Mouse (Mus musculus): ENCODE data around the gene Eif4b.
"Not testable (repeated sequence)": the region's sequence is repeated elsewhere in the genome, so short reads cannot be mapped to it uniquely, and the experiment has no call there.

Eif4b gene

DNA sequence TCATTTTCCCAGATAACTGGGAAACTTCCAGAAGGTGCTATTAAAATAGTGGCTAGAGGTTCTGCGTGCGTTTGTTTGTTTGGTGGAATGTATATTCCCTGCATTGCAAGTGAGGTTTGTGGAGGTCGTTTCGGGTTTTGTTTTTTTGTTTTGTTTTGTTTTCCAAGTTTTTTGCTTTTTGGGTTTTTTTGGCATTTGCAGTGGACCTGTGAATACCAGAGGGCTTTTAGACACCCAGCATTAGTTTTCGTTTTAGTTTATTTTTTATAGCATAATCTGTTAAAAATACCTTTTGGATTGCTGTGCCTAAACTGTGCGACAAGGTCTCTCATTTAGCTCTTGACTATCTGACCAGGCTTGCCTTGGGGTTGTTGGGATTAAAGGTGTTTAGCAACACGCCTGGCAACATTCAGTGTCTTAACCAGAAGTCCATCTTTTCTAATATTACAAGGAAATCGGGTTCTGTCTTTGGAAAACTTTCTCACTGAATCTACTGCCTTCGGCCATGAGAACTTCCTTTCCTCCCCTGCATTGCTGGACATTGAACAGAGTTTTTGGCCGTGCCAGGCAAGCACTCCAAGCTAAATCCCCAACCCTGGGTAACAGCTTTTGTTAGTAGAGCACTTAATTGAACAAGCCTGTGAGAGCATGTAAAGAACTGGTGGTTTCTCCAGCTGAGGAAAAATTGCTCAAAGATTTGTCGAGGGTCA is 1.5 kb downstream of the Eif4b start:
- DNase-seq (ENCODE audit: low spot score): no peak

- DNase-seq (ENCODE audit: low spot score): no peak
Measured at GRCm38 (mm10) chr15:102077111-102077677, 3.6 kb downstream of the Eif4b start.

- DNase-seq (ENCODE audit: low spot score): no peak
Measured at GRCm38 (mm10) chr15:102079221-102079620, 5.6 kb downstream of the Eif4b start.

- not testable (repeated sequence) for DNase-seq (ENCODE audit: low spot score)
Measured at GRCm38 (mm10) chr15:102079924-102080323, 6.4 kb downstream of the Eif4b start.

DNA sequence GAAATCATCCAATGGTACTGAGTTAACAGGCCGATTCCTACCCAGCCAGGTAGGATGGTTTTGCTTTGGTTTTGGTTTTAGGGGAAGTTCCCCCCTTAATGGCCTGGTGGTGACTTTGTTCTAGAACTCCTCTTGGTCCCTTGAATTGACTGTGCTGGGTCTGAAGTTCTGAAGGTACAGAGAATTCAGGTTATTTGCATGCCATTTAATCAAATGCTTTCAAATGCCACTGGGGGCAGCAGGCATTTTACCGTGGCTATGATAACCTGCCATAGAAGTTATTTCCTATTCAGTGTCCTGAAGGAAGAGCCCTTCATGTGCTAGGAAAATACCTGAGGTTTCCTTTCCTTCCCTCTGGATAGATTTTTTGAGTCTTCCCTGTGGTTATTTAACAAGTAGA is 6.9 kb downstream of the Eif4b start:
- no peak for DNase-seq (ENCODE audit: low spot score)

GRCm38 (mm10) chr15:102082148-102082547 is 8.6 kb downstream of the Eif4b start:
- DNase-seq (ENCODE audit: low spot score): no peak

GRCm38 (mm10) chr15:102083028-102083427 is 9.5 kb downstream of the Eif4b start:
- DNase-seq (ENCODE audit: low spot score): no peak

GRCm38 (mm10) chr15:102089914-102090585 is 16.5 kb downstream of the Eif4b start:
- no peak for DNase-seq (ENCODE audit: low spot score)

DNA sequence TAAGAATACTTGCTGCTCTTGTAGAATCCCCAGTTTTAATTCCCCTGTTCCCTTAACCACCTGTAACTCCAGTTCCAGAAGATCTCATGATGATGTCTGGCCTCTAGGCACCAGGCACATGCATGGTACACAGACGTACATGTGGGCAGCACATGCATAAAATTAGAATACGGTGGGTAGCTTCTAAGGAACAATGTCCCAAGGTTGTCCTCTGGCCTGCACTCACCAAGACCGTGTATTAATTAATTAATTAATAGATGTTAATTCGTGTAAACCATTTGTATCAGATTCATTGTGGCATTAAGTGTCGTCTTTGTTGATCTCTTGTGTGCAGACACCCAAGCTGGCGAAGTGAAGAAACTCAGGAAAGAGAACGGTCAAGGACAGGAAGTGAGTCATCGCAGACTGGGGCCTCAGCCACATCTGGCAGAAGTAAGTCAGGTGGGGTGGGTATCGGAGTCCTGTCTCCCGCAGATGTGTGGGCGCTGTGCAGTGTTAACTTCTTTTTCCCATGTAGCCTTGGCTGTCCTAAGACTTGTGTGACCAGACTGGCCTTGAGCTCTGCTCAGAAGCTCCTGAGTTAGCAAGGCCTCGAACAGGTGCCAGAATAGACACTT is 17.6 kb downstream of the Eif4b start:
- no peak for DNase-seq (ENCODE audit: low spot score)

DNA sequence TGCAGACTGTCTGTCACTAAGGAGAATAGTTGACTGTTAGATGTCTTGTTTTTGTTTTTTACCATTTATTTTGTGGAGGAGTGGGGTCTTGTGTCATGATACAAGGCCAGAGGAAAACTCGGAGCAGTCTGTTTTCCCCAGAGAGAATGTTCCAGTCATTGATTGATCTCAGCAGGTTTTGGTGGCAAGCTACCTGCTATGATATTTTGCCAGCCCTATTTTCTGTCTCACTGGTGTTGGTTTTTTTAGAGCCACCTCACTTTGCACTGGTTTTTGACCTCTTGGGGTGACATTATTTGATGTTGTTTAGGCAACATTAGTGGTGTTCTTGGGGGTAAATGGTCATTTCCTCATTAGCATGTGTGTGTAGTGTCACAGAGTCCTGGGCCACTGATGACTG is 18.1 kb downstream of the Eif4b start:
- DNase-seq (ENCODE audit: low spot score): no peak

GRCm38 (mm10) chr15:102092222-102092621 is 18.6 kb downstream of the Eif4b start:
- no peak for DNase-seq (ENCODE audit: low spot score)

DNA sequence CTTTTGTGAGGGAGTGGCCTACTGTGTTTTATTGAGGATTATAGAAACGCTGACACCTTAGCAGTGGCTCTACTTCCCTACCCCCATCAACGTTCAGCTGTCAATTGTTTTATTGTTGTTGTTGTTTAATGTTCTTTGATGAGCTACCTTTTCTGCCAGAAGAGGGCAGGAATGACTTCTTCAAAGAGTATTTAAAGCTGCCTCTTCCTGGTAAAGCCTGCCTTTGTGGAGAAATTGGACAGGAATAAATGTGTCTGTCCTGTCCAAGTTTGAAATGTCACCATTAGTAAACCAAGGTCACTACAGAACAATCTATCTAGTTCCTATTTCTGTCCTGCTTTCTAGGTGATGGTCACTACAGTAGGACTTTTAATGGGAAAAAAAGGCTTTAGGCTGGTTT is 20.6 kb downstream of the Eif4b start:
- no peak for DNase-seq (ENCODE audit: low spot score)

DNA sequence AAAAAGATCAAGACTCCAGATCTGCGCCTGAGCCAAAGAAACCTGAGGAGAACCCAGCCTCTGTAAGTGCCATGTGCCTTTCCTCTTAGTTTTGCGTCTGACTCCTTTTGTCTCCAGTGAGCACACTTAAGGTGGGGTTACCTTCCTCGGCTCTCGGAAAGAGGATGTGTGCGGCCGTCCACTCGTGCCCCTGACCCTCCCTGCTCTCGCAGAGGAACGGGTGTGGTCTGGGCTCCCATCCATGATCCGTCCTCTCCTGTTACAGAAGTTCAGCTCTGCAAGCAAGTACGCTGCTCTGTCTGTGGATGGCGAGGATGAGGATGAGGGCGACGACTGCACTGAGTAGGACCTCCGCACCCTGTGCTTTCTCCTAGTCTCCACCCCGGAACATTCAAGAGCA is 21.4 kb downstream of the Eif4b start:
- DNase-seq (ENCODE audit: low spot score): no peak

DNA sequence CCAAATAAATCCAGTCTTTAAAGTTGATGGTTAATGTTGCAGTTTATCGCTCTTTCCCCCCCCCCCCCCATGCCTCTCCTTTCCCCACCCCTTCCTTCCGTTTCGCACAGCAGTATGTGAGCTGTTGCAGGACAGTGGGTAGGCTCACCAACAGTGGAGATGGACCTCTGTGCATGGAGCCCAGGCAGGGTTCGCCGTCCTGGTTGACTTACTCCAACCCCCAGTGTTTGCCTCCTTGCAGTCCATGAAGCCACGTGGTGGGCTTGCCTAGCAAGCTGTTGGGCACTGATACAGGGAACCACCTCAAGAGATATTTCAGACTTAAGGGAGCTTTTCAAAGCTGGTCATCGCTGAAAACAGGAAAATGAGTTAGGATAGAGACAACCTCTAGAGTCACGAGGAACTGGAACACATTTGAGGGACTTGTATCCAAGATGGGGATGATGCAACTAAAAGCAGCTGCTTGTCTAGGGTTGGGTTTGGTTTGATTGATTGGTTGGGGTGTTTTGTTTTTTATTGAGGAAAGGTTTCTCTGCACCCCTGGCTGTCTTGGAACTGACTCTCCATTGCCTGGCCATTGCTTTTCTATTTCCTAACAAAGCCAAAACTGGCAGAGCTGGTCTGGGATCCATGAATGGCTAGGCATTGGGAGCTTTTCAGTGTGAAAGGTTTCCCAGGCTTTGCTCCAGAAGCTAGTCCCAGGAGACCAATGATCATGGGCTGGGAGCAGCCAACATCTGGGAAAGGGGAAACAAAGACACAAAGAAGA is 23.8 kb downstream of the Eif4b start:
- no peak for DNase-seq (ENCODE audit: low spot score)

- no peak for DNase-seq (ENCODE audit: low spot score)
Measured at GRCm38 (mm10) chr15:102097991-102098555, 24.5 kb downstream of the Eif4b start.

DNA sequence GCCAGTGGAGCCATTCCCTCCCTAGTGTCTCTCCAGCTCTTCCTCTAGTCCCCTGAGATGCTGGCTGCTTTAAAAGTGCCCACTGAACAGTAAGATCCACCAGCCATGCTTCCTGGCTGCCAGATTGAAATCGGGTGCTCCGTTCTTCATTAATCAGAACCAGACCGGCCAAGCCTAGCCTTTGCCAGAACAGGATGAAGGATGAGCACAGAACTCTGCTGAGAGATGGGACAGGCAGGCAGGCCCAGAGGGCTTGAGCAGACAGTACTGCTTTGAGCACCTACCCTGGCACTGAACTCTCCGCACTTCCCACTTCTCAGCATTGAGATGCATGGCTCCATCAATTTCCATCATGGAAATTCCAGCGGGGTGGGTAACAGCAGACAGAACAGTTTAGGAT is 25.7 kb downstream of the Eif4b start:
- no peak for DNase-seq (ENCODE audit: low spot score)

DNA sequence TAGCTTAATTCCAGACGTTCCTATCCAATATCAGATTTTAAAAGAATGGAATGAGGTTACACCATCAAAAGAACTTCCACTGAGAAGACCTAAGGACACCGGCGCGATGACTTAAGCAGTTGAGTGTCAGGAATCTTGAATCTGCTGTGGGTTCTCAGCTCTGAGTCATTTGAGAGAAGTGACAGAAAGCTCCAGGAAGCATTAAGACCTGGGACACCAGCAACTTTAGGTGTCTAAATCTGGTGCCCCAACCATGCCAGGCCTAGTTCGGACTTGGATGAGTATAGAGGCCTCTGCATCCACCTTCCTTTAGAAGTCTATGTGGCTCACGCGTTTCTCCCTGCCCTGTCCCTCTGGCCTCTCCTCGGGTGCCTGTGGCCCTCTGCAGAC is 26.2 kb downstream of the Eif4b start:
- DNase-seq (ENCODE audit: low spot score): no peak

- no peak for DNase-seq (ENCODE audit: low spot score)
Measured at GRCm38 (mm10) chr15:102100161-102100981, 26.8 kb downstream of the Eif4b start, which contains the start of gene Tns2. Tns2 (plus strand) TSS chr15:102100413.

DNA sequence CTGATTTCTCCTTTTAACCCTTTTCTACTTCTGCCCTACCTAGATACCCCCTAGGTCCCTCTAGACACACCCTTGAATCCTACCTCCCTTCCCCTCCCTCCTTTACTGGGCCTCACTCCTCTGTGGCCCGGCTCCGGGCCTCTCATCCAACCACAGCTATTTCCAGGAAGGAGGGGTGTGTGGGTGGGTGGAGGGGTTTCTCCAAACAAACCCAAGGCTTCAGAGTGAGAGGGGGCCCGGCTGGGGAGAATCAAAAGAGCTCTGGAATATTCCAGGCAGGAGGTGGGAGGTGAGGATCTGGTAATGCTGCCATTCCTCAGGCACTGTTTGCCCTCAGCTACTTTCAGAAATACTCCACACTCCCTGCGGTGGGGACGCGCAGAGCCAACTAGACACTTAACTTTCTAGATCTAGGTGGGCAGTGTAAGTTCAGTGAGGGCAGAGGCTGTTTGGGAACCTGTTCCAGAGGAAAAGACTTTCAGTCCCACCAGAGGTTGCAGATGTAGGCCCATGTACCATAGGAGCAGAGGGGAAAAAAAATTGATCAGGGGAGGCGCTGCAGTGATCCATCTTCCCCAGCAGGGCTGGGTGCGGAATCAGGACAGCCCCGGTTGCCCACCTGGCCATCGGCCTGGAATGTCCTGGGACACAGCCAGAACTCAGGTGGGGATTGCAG is 27.6 kb downstream of the Eif4b start:
- DNase-seq (ENCODE audit: low spot score): no peak
